Comparison of ENCODE assay signal across 16 mouse cellular contexts in genomic region chr1:179867493-179867892, GRCm38 (mm10).
A peak's percentile ranks its signal among the peaks of the same experiment; 100 is the strongest.
DNase-seq lines count a peak whose midpoint lies in the region; ATAC-seq and TF ChIP-seq lines count a peak whose summit lies in the region.
"Had no signal": no experiment of that assay in that cellular context is flagged by ENCODE, and none has a peak within 500 bp of the region (broad histone marks: within the 10 kb centered on the region; RNA-seq: fewer than 3 reads in every experiment).

No protein-coding gene starts in this region.

- no peak for ATAC-seq in lung, postnatal 0 days

- no peak for TF ChIP-seq CTCF in lung, postnatal 0 days (IDR thresholded peaks at IDR 0.05)

- 87% methylated on average over 4 of the region's 4 CpGs for WGBS in lung, postnatal 0 days

- no peaks in the 10 kb centered on the region for H3K9me3 ChIP-seq in lung, postnatal 0 days (ENCODE audit: low read length)
- H3K9me3 ChIP-seq: forebrain, embryonic 12.5 days; hindbrain, embryonic 13.5 days; limb, embryonic 15.5 days; liver, embryonic 15.5 days had no signal

- H3K4me1 ChIP-seq in lung, postnatal 0 days (ENCODE audit: insufficient read depth, low read depth, low read length): peaks cover 2% of the 10 kb centered on the region; the same call in 1 of the 2 replicates
- H3K4me1 ChIP-seq: hindbrain, embryonic 13.5 days; limb, embryonic 15.5 days had no signal

- no peak overlapping the region for H3K4me3 ChIP-seq in lung, postnatal 0 days (ENCODE audit: low read depth, low read length)
- H3K4me3 ChIP-seq: forebrain, embryonic 12.5 days; hindbrain, embryonic 13.5 days; limb, embryonic 15.5 days; liver, embryonic 15.5 days had no signal

- no peak overlapping the region for H3K4me2 ChIP-seq in lung, postnatal 0 days (replicated peaks; ENCODE audit: low read depth, low read length)
- H3K4me2 ChIP-seq: forebrain, embryonic 12.5 days; hindbrain, embryonic 13.5 days; limb, embryonic 15.5 days; liver, embryonic 15.5 days had no signal

- no peak overlapping the region for H3K27ac ChIP-seq in lung, postnatal 0 days (ENCODE audit: low read length)
- H3K27ac ChIP-seq: forebrain, embryonic 12.5 days; hindbrain, embryonic 13.5 days; limb, embryonic 15.5 days; liver, embryonic 15.5 days had no signal

- intact Hi-C loops in heart, postnatal 25 days (cut with DNase I): no loop called here

- H3K9ac ChIP-seq in lung, postnatal 0 days (replicated peaks; ENCODE audit: low read depth): no peak overlapping the region
- H3K9ac ChIP-seq: forebrain, embryonic 12.5 days; hindbrain, embryonic 13.5 days; limb, embryonic 15.5 days; liver, embryonic 15.5 days had no signal

- no peaks in the 10 kb centered on the region for H3K27me3 ChIP-seq in lung, postnatal 0 days (replicated peaks; ENCODE audit: insufficient read depth, low read length)
- H3K27me3 ChIP-seq: forebrain, embryonic 12.5 days; hindbrain, embryonic 13.5 days; limb, embryonic 15.5 days; liver, embryonic 15.5 days had no signal

- peak; percentile 75 for DNase-seq in heart, adult 11 months
- DNase-seq in heart, postnatal 25 days (ENCODE audit: low spot score): no peak
- DNase-seq in lung, postnatal 0 days (ENCODE audit: low spot score): peak; percentile 37
- no peak for DNase-seq in lung, postnatal 25 days (ENCODE audit: low spot score)
- peak; percentile 39 for DNase-seq in induced T-regulatory cell, adult 2 months (ENCODE audit: low read depth)
- DNase-seq in adrenal gland, postnatal 4 days (ENCODE audit: low spot score in 2 of 2): no peak
- DNase-seq in cerebellum, adult 18-20 months: no peak
- DNase-seq: adrenal gland, postnatal 10 days; cerebellum, adult 11 months; gastrocnemius, postnatal 25 days; midbrain, embryonic 14.5 days; thymus, postnatal 25 days had no signal

- TF ChIP-seq EP300 in lung, postnatal 0 days (IDR thresholded peaks at IDR 0.05): no peak

- H3K36me3 ChIP-seq in lung, postnatal 0 days (ENCODE audit: insufficient read depth, low read length): no peaks in the 10 kb centered on the region
- H3K36me3 ChIP-seq: forebrain, embryonic 12.5 days; hindbrain, embryonic 13.5 days; limb, embryonic 15.5 days; liver, embryonic 15.5 days had no signal

Comparison
In these comparisons a context has a peak if more than half of its experiments do, and no peak if none do; other contexts are left out.
1. DNase-seq: peak in heart, adult 11 months (single experiment), lung, postnatal 0 days (single experiment) and induced T-regulatory cell, adult 2 months (single experiment); none in heart, postnatal 25 days (single experiment), lung, postnatal 25 days (single experiment), adrenal gland, postnatal 4 days (0 of 2) and cerebellum, adult 18-20 months (0 of 2).